Comparison of ENCODE assay signal across 21 mouse cellular contexts in the genomic region with DNA sequence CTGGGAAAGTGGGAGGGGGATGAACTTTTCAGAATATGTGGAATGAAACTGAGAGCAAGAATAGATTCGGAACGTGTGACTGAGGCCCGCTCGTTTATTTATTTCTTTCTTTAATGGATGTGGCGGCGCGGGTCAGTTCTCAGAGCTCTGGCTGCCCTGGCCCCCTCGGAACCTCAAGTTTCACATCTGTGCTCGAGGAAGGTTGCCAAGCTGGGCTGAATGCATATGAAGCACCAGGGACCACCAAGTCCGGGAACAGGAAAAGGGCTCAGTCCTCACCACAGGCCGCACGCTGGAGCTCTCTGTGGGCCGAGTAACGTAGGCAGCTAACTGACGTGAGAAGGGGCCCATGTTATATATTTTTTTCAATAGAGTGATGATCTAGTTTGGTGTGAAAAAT. TPM values are rescaled to one million over a fixed set of nuclear protein-coding genes. Genes with fewer than 3 reads are reported as not detected.
DNase-seq lines count a peak whose midpoint lies in the region; ATAC-seq and TF ChIP-seq lines count a peak whose summit lies in the region.
"Had no signal": no experiment of that assay in that cellular context is flagged by ENCODE, and none has a peak within 500 bp of the region (broad histone marks: within the 10 kb centered on the region; RNA-seq: fewer than 3 reads in every experiment).

No protein-coding gene starts in this region.

- no peaks in the 10 kb centered on the region for H3K9me3 ChIP-seq in forebrain, embryonic 14.5 days (replicated peaks; ENCODE audit: control insufficient read depth, low read length)
- no peaks in the 10 kb centered on the region for H3K9me3 ChIP-seq in forebrain, embryonic 13.5 days (replicated peaks)
- H3K9me3 ChIP-seq in lung, embryonic 14.5 days (ENCODE audit: low read depth, low read length), result no peaks in the 10 kb centered on the region
- H3K9me3 ChIP-seq in embryonic facial prominence, embryonic 15.5 days (replicated peaks), result no peaks in the 10 kb centered on the region
- no peaks in the 10 kb centered on the region for H3K9me3 ChIP-seq in stomach, embryonic 15.5 days
- H3K9me3 ChIP-seq: forebrain, embryonic 12.5 days; heart, embryonic 15.5 days; hindbrain, embryonic 13.5 days; liver, embryonic 15.5 days; midbrain, embryonic 12.5 days; neural tube, embryonic 13.5 days had no signal

- H3K9ac ChIP-seq in forebrain, embryonic 14.5 days (ENCODE audit: low read length), result no peak overlapping the region
- no peak overlapping the region for H3K9ac ChIP-seq in forebrain, embryonic 13.5 days
- H3K9ac ChIP-seq in lung, embryonic 14.5 days, result peak overlapping the region; percentile 16; the same call in 1 of the 2 replicates
- no peak overlapping the region for H3K9ac ChIP-seq in embryonic facial prominence, embryonic 15.5 days
- no peak overlapping the region for H3K9ac ChIP-seq in stomach, embryonic 15.5 days
- H3K9ac ChIP-seq: forebrain, embryonic 12.5 days; heart, embryonic 15.5 days; hindbrain, embryonic 13.5 days; liver, embryonic 15.5 days; midbrain, embryonic 12.5 days; neural tube, embryonic 13.5 days had no signal

- peak; percentile 19 for DNase-seq in forebrain, embryonic 14.5 days (ENCODE audit: low spot score)
- DNase-seq in lung, embryonic 14.5 days, result peak; percentile 85
- no peak for DNase-seq in lung, postnatal 36 days
- DNase-seq in embryo, embryonic 10.5 days (ENCODE audit: low spot score), result no peak
- DNase-seq in cerebellum, adult 8-10 months, result no peak
- DNase-seq: cerebellum, postnatal 14 days; gastrocnemius, adult 2 months; heart, adult 18-20 months; kidney, adult 11 months; right cerebral cortex, postnatal 25 days; thymus, postnatal 4 days had no signal

- H3K4me1 ChIP-seq in forebrain, embryonic 14.5 days (ENCODE audit: control insufficient read depth, insufficient read depth, low read length), result no peaks in the 10 kb centered on the region; the same call in 1 of the 2 replicates
- 0 out of 2 replicates have a peak, but pooled peaks cover 4% of the 10 kb centered on the region for H3K4me1 ChIP-seq in forebrain, embryonic 13.5 days
- H3K4me1 ChIP-seq in lung, embryonic 14.5 days (ENCODE audit: insufficient read depth), result 0 out of 2 replicates have a peak, but pooled peaks cover 4% of the 10 kb centered on the region
- H3K4me1 ChIP-seq in embryonic facial prominence, embryonic 15.5 days, result peaks cover 37% of the 10 kb centered on the region
- H3K4me1 ChIP-seq in stomach, embryonic 15.5 days, result peaks cover 21% of the 10 kb centered on the region
- H3K4me1 ChIP-seq: liver, embryonic 15.5 days had no signal

- H3K36me3 ChIP-seq in forebrain, embryonic 14.5 days (ENCODE audit: control insufficient read depth, insufficient read depth, low read length), result no peaks in the 10 kb centered on the region
- H3K36me3 ChIP-seq in forebrain, embryonic 13.5 days (ENCODE audit: poor library complexity, severe bottlenecking), result no peaks in the 10 kb centered on the region
- no peaks in the 10 kb centered on the region for H3K36me3 ChIP-seq in lung, embryonic 14.5 days (ENCODE audit: insufficient read depth)
- no peaks in the 10 kb centered on the region for H3K36me3 ChIP-seq in embryonic facial prominence, embryonic 15.5 days
- no peaks in the 10 kb centered on the region for H3K36me3 ChIP-seq in stomach, embryonic 15.5 days
- H3K36me3 ChIP-seq: forebrain, embryonic 12.5 days; heart, embryonic 15.5 days; hindbrain, embryonic 13.5 days; liver, embryonic 15.5 days; midbrain, embryonic 12.5 days; neural tube, embryonic 13.5 days had no signal

- WGBS in forebrain, embryonic 14.5 days, result 59% methylated on average over 15 of the region's 15 CpGs
- 57% methylated on average over 15 of the region's 15 CpGs for WGBS in forebrain, embryonic 13.5 days
- WGBS in lung, embryonic 14.5 days, result 25% methylated on average over 15 of the region's 15 CpGs
- 40% methylated on average over 15 of the region's 15 CpGs for WGBS in embryonic facial prominence, embryonic 15.5 days
- 46% methylated on average over 15 of the region's 15 CpGs for WGBS in stomach, embryonic 15.5 days

- H3K4me3 ChIP-seq in forebrain, embryonic 14.5 days (ENCODE audit: low read depth, low read length), result no peak overlapping the region
- H3K4me3 ChIP-seq in forebrain, embryonic 13.5 days, result no peak overlapping the region
- no peak overlapping the region for H3K4me3 ChIP-seq in lung, embryonic 14.5 days (ENCODE audit: low read depth, low read length)
- no peak overlapping the region for H3K4me3 ChIP-seq in embryonic facial prominence, embryonic 15.5 days (replicated peaks)
- no peak overlapping the region for H3K4me3 ChIP-seq in stomach, embryonic 15.5 days (replicated peaks)
- H3K4me3 ChIP-seq: forebrain, embryonic 12.5 days; gastrocnemius, adult 2 months; heart, embryonic 15.5 days; hindbrain, embryonic 13.5 days; liver, embryonic 15.5 days; midbrain, embryonic 12.5 days; neural tube, embryonic 13.5 days had no signal

- no peak overlapping the region for H3K27ac ChIP-seq in forebrain, embryonic 14.5 days (ENCODE audit: low read depth, low read length)
- H3K27ac ChIP-seq in forebrain, embryonic 13.5 days, result no peak overlapping the region
- H3K27ac ChIP-seq in lung, embryonic 14.5 days (ENCODE audit: low read depth), result peak overlapping the region; percentile 60
- H3K27ac ChIP-seq in embryonic facial prominence, embryonic 15.5 days (replicated peaks), result peak overlapping the region; percentile 75
- peak overlapping the region; percentile 40; the same call in 1 of the 2 replicates for H3K27ac ChIP-seq in stomach, embryonic 15.5 days
- H3K27ac ChIP-seq: forebrain, embryonic 12.5 days; gastrocnemius, adult 2 months; heart, embryonic 15.5 days; hindbrain, embryonic 13.5 days; liver, embryonic 15.5 days; macrophage; midbrain, embryonic 12.5 days; neural tube, embryonic 13.5 days had no signal

- ATAC-seq in forebrain, embryonic 14.5 days, result no peak
- ATAC-seq in forebrain, embryonic 13.5 days, result no peak
- ATAC-seq in lung, embryonic 14.5 days (ENCODE audit: insufficient read depth), result peak; percentile 72; the same call in 1 of the 2 replicates
- ATAC-seq in embryonic facial prominence, embryonic 15.5 days (ENCODE audit: insufficient number of reproducible peaks, low FRiP score, low TSS enrichment, low read depth), result no peak
- no peak for ATAC-seq in stomach, embryonic 15.5 days (ENCODE audit: insufficient read depth, low FRiP score, low read depth)

- TF ChIP-seq CTCF in lung, embryonic 14.5 days (IDR thresholded peaks at IDR 0.05; ENCODE audit: low read depth), result no peak

- no peak overlapping the region for H3K4me2 ChIP-seq in forebrain, embryonic 14.5 days (ENCODE audit: low read length)
- no peak overlapping the region for H3K4me2 ChIP-seq in forebrain, embryonic 13.5 days
- H3K4me2 ChIP-seq in lung, embryonic 14.5 days, result peak overlapping the region; percentile 12; the same call in 1 of the 2 replicates
- H3K4me2 ChIP-seq in embryonic facial prominence, embryonic 15.5 days (replicated peaks), result 0 out of 2 replicates have a peak overlapping the region, but pooled peaks have one; percentile 15
- H3K4me2 ChIP-seq in stomach, embryonic 15.5 days, result no peak overlapping the region
- H3K4me2 ChIP-seq: forebrain, embryonic 12.5 days; heart, embryonic 15.5 days; hindbrain, embryonic 13.5 days; liver, embryonic 15.5 days; midbrain, embryonic 12.5 days; neural tube, embryonic 13.5 days had no signal

- no peaks in the 10 kb centered on the region for H3K27me3 ChIP-seq in forebrain, embryonic 14.5 days (replicated peaks; ENCODE audit: control insufficient read depth, insufficient read depth, low read length)
- no peaks in the 10 kb centered on the region for H3K27me3 ChIP-seq in forebrain, embryonic 13.5 days
- no peaks in the 10 kb centered on the region for H3K27me3 ChIP-seq in lung, embryonic 14.5 days (ENCODE audit: insufficient read depth, low read length)
- no peaks in the 10 kb centered on the region for H3K27me3 ChIP-seq in embryonic facial prominence, embryonic 15.5 days
- no peaks in the 10 kb centered on the region; the same call in 1 of the 2 replicates for H3K27me3 ChIP-seq in stomach, embryonic 15.5 days (replicated peaks)
- H3K27me3 ChIP-seq: forebrain, embryonic 12.5 days; hindbrain, embryonic 13.5 days; midbrain, embryonic 12.5 days; neural tube, embryonic 13.5 days had no signal

RNA-seq across cellular contexts. Expression of a gene that starts 18.0 kb away (rescaled TPM):
- polyA plus RNA-seq in forebrain, embryonic 14.5 days (2014; fragmentation: Nextera tagmentation; extraction: Ambion mirVana), result 44.7 and 51.7 TPM in 2 replicates
- polyA plus RNA-seq in forebrain, embryonic 13.5 days (2015; fragmentation: Nextera tagmentation; extraction: Ambion mirVana), result 34.3 and 44.4 TPM in 2 replicates
- 13.2 and 15.1 TPM in 2 replicates for polyA plus RNA-seq in lung, embryonic 14.5 days (2014; fragmentation: Nextera tagmentation; extraction: Ambion mirVana)
- 472 and 489 TPM in 2 replicates for polyA plus RNA-seq in embryonic facial prominence, embryonic 15.5 days (2015; fragmentation: Nextera tagmentation; extraction: Ambion mirVana)
- 45.9 and 72.7 TPM in 2 replicates for polyA plus RNA-seq in stomach, embryonic 15.5 days (2015; fragmentation: Nextera tagmentation; extraction: Ambion mirVana)
- polyA plus RNA-seq: macrophage had no signal

RNA-seq across cellular contexts. Expression of a gene that starts 48.2 kb away (rescaled TPM):
- polyA plus RNA-seq in forebrain, embryonic 14.5 days (2014; fragmentation: Nextera tagmentation; extraction: Ambion mirVana), result 141 and 159 TPM in 2 replicates
- polyA plus RNA-seq in forebrain, embryonic 13.5 days (2015; fragmentation: Nextera tagmentation; extraction: Ambion mirVana), result 149 and 151 TPM in 2 replicates
- 148 and 156 TPM in 2 replicates for polyA plus RNA-seq in lung, embryonic 14.5 days (2014; fragmentation: Nextera tagmentation; extraction: Ambion mirVana)
- polyA plus RNA-seq in embryonic facial prominence, embryonic 15.5 days (2015; fragmentation: Nextera tagmentation; extraction: Ambion mirVana), result 142 and 143 TPM in 2 replicates
- polyA plus RNA-seq in stomach, embryonic 15.5 days (2015; fragmentation: Nextera tagmentation; extraction: Ambion mirVana), result 147 and 164 TPM in 2 replicates

Comparison
In these comparisons a context has a peak if more than half of its experiments do, and no peak if none do; other contexts are left out.
1. DNase-seq: peak in forebrain, embryonic 14.5 days (single experiment) and lung, embryonic 14.5 days (single experiment); none in lung, postnatal 36 days (single experiment), embryo, embryonic 10.5 days (single experiment) and cerebellum, adult 8-10 months (single experiment).
2. H3K27ac ChIP-seq: peak in lung, embryonic 14.5 days (single experiment), embryonic facial prominence, embryonic 15.5 days (single experiment) and stomach, embryonic 15.5 days (single experiment); none in forebrain, embryonic 14.5 days (single experiment) and forebrain, embryonic 13.5 days (single experiment).
3. H3K4me2 ChIP-seq: peak in lung, embryonic 14.5 days (single experiment) and embryonic facial prominence, embryonic 15.5 days (single experiment); none in forebrain, embryonic 14.5 days (single experiment), forebrain, embryonic 13.5 days (single experiment) and stomach, embryonic 15.5 days (single experiment).